Mouse (Mus musculus) induced T-regulatory cell, adult 2 months (primary cell): ENCODE measurements around the gene Atxn1.
A peak's percentile ranks its signal among the peaks of the same experiment; 100 is the strongest.

Source experiments
- DNase-seq: peaks from one replicate; pipeline ENCODE4 v3.0.0-alpha.2; 2012; ENCODE audit warnings: low read depth

Atxn1 gene

DNA sequence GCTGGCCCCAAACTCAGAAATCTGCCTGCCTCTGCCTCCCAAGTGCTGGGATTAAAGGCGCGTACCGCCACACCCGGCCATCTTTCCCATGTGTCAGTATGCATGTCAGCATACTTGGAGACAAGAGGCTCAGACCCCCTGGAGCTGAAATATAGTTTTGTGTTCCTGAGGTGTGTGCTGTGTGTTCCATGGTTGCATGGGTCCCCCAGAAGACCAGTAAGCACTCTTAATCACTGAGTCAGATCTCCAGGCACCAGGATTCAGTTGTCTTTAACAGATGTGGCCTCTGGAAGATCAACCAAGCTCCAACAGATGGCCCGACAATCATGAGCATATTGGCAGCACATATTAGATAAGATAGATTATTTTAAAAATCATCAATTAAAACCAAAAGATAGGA is 62.4 kb downstream of the Atxn1 start:
- no peak for DNase-seq

GRCm38 (mm10) chr13:45900776-45901175 is 64.0 kb downstream of the Atxn1 start:
- DNase-seq = peak; percentile 42

- DNase-seq = no peak
These were observed 67.2 kb downstream of the Atxn1 start for GRCm38 (mm10) chr13:45897571-45897970.

DNA sequence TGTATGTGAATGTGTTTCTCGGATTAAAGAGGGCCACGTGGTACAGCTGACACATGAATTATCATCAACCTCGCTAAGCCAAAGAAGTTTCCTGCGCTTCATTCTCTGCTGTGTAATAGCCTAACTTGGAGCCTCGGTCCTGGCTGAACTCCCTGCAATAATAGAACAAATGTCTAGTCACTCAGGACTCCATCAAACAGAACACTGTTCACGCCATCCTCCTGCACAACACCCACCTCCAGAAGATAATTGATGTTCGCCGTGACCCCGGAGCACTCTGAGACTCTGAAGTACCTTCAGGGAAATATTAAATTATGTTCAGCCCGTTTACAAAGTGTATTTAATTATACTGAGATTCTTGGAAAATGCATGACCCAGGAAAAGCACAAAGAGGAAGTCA is 70.0 kb downstream of the Atxn1 start:
- no peak for DNase-seq

DNA sequence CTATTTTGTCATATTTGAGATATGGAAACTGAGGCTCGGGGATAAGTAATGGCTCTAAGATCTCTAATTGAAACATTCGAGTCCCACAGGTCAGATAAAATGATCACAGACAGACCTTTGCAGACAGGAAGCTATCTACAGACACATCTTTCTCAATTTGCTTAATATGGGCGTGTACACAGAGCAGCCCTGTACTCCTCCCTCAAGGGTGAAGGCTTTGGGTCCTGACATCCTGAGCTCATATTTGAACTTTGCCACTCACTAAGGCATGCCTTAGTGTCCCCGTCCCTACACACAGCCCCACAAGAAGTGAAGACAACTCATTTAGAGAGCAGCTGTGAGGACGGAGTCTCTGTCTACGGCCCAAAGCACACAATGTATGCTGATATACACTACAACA is 70.6 kb downstream of the Atxn1 start:
- DNase-seq = peak; percentile 71

DNA sequence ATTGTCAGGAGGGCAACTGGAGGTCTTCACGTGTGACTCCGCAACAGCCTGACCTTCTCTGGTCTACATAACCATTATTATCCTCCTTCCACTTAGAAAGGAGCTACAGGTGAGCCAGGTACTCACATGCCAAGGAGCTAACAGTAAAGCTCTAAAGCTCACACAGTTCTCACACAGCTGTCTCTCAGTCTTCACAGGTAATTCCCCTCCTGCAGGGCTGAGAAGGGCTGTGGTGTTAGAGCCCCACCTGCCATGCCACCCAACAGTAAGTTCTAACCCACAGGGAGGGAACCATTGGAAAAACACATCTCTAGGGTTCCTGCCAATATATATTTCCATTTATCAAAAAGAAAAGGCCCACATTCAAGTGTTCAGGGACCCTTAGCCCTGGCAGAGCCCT is 73.7 kb downstream of the Atxn1 start:
- peak; percentile 63 for DNase-seq

DNA sequence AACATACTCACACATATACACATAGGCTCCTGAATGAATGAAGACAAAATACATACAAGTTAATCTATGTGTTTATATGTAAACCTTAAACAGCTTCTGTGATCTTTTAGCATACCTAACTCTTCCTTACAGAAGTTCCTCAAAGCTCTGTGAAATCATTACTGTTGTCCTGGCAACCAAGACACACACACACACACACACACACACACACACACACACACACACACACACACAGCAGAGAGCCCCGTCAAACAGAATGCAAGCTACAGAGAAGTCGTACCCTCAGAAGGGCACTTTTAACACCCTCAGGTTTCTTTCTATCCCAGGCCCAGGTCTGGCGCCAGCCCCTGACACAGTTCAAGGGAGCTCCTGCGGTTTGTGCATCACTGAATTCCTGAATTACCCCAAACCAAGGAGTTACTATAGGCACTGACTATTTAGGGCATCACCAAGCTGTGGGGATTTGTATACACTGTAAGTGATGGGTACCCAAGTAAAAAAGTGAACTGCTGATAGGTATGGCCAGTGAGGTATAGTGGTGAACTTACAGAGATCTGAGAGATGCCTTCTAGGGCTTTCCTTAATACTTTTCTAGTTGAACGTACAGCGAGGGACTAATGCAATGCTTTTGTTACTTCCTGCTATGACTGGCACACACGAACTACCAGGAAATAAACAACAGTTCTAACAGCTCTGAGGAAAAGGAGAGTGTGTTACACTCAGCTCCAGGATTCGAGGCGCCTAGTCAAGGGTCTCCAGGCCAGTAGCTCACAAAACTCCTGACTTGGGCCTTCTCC is 75.7 kb downstream of the Atxn1 start:
- peak; percentile 65 for DNase-seq

- peak; percentile 90 for DNase-seq
These were observed 79.9 kb downstream of the Atxn1 start for GRCm38 (mm10) chr13:45884878-45885277.

GRCm38 (mm10) chr13:45883791-45884238 is 81.0 kb downstream of the Atxn1 start:
- DNase-seq = peak; percentile 83

DNA sequence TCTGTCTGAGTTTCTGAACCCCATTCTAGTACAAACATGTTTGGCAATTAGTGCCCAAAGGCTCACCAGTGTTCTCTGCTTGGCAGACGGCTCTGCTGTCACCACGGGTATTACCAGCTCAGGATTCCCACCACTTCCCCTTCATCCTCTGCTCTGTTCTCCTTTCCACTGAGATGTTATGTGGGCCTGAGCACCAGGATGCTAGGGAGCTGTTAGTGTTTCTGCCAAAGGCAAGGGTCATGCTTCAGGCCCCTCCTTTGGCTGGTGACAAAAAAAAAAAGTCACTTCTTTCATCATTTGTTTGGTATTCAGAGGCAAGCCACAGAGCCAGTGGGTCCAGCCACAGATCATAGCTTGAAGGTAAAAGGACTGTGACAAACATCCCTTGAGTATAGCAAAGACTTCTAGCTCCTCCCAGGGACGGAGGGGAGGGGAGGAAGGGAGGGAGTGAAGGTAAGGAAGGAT is 81.8 kb downstream of the Atxn1 start:
- peak; percentile 78 for DNase-seq

DNA sequence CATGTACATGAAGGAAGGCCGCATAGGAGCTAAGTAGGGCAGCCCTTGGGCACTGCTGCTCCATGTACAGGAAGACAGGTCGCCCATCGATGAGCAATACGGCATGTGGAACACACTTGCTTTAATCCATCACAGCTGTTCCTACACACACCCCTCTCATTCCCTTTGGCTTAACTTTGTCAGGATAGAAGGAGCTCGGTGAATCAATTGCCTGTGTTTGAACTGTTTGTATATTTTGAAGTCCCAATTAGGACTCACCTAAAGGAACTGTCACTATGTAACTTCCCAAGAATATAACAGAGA is 84.3 kb downstream of the Atxn1 start:
- no peak for DNase-seq

- DNase-seq = no peak
These were observed 84.9 kb downstream of the Atxn1 start for GRCm38 (mm10) chr13:45879746-45880542.

- DNase-seq = peak; percentile 67
These were observed 87.9 kb downstream of the Atxn1 start for GRCm38 (mm10) chr13:45876939-45877338.

DNA sequence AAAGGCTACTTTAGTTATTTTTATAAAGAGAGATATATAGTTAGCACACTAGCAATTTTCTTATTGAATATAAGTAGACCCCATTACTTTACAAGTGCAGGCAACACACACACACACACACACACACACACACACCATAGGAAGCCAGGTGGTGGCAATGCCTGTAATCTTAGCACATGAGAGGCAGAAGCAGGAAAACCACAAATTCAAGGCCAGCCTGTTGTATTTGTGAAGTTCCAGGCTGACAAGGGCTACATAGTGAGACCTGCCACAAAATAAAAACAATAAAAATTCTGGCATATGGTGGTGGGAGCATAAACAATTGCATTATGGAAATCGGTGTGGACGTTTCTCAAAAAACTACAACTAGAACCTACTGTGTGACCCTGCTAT is 88.4 kb downstream of the Atxn1 start:
- peak; percentile 67 for DNase-seq

DNA sequence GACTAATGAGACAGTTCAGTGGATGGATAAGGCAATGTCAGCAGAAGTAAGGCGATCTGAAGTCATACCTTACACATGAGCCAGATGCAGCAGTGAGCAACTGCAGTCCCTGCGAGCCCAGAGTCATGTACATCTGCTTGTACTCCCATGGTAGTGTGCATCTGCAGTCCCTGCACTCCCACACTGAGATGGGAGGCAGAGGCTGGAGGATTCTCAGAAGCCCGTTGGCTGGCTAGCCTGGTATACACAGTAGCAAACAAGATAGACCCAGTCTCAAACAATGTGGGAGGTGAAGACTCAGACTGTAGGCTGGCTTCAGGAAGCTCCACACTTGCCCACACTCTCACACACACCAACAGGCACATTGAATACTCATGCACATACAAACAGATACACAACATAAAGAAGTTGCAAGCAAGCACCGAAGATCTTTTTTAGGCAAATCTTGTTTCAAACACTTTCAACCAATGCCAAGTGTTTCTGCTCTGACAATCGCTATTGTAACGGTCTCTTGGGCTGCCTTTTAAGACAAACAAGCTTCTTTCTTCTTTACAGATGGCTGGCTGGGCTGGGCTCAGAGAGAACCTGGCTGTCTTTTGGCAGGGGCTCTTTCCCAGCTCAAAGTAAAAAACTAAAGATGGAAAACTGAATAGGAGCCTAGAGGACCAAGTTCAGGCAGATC is 89.0 kb downstream of the Atxn1 start:
- DNase-seq = peak; percentile 70

DNA sequence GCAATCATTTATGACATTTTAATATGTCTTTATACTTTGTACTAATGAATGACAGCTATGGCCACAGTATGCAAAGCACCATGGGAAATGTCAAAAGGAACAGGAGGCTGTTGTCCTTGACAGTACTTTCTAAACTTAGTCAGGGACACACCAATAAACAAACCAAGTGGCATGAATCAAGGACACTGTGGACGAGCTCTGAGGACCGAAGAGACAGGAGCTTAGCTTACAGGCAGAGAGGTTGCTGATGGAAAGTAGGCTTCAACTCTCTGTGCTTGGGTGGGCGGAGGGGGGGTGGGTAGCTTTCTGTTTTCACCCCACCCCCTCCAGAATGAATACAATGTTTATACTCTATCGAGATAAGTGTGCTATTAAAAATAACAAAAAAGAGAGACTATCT is 90.6 kb downstream of the Atxn1 start:
- peak; percentile 56 for DNase-seq

GRCm38 (mm10) chr13:45872966-45873365 is 91.8 kb downstream of the Atxn1 start:
- peak; percentile 84 for DNase-seq

DNA sequence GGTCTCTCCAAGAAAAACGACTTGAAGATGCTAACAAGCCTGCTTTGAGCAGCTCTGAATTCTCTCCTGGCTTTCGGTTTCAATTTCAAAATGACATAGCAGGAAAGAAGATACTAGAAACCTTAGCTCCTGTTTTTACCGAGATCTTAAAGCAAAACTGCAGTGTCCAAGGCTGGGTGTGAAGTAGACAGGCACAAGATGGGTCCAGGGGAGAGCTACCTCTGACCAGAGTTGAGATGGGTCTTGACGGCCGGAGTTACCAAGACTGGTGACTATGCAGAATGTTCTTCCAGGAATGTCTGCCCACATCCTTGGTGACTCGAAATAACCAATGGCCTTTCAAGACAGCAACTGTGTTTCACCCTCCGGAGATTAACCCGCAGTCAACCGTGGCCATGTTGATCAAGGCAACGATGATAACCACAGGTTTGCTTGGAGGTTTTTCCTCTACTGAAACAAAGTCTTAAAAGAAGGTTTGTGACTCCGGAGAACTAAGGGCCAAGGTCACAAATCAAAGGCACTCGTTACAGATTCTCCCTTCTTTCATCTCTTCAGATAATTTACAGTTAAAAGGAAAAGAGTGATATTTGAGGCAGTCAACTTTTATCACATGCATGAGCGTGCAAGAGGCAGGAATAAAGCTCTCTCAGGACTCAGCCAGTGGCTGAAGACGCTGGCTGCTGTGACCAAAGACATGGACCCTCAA is 92.6 kb downstream of the Atxn1 start:
- DNase-seq = peak; percentile 93

DNA sequence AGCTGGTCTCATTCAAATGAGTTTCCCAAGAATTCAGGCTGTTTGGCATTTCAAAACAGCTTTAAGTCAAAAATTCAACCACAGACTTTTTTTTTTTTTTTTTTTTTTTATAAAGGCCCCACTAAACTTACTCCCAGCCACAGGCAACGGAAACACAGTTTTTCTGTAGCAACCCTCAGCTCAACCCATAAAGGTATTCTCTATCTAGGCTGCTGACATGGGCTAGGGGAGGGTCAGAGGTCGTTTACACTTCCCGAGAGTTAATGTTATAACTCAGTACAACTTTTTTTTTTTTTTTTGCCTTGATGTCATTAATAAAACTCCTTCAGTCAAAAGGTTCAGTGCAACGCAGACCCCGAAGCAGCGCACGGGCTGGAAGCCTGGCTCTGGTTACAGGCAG is 93.3 kb downstream of the Atxn1 start:
- peak; percentile 86 for DNase-seq

GRCm38 (mm10) chr13:45868886-45869285 is 95.9 kb downstream of the Atxn1 start:
- DNase-seq = peak; percentile 77

DNA sequence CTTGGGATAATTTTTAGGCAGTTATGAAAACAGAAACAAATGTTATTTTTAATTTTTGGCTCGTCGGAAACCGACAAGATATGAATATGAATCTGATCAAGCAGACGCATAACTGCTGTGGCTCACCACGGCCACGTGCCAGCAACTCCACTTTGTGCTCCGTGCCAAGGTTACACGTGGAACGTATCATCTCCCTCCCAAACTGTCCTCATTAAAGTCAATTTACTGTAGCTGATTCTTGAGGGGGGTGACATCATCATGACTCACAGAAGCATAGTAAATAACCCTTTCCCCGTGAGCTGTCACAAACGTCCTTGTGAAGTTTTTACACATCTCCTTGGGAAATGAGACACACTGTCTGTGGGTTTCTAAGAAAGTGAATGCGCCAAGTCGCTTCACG is 97.5 kb downstream of the Atxn1 start:
- peak; percentile 83 for DNase-seq

DNA sequence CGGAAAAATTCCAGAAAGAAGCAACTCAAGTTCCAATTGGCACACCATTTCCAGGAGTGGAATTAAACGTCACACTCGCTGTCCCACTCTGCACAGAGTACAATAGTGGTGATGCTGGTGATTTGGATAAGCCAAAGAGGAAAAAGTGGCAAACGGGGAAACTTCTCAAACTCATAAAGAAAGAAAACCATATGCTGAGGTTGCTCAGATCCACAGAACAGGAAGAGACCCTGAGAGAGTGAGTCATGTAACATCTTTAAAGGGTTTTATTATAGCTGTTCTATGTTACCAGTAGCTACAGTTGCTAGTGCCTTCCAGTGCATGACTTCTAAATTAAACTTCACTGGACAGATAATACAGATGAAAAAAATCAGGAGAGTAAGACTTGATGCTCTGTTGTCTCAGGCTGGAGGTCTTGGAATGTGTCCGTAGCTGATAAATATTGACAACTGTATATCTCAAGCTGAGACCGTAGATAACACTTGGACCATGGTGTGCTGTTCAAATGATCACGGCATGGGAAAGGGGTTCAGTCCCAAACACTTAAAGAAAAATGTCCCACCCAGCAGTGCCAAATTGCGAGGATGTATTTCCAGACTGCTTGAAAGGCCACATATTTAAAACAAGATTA is 98.1 kb downstream of the Atxn1 start:
- peak; percentile 75 for DNase-seq
